Mouse (Mus musculus): ENCODE measurements around the gene Ddah1.

GRCm38 (mm10) chr3:145841961-145842710 is 83.7 kb downstream of the Ddah1 start:
- no peak for TF ChIP-seq CTCF (IDR thresholded peaks at IDR 0.05; ENCODE audit: low read depth)
- TF ChIP-seq EP300 (IDR thresholded peaks at IDR 0.05; ENCODE audit: low read depth): no peak
